Mouse (Mus musculus): ENCODE data around the gene Coro6. TPM values are rescaled to one million over a fixed set of nuclear protein-coding genes. Genes with fewer than 3 reads are reported as not detected.
A peak's percentile ranks its signal among the peaks of the same experiment; 100 is the strongest.

Gene Coro6
- 0.10 and 0.15 TPM in 2 replicates for polyA plus RNA-seq (2012; rRNA removed)
- 0.08 and 0.19 TPM in 2 replicates for polyA plus RNA-seq (2014; fragmentation: Nextera tagmentation; extraction: Ambion mirVana)

- no peaks in the 10 kb centered on the region for H3K9me3 ChIP-seq (ENCODE audit: control insufficient read depth, low read length)
- H3K27ac ChIP-seq: no peak within 1 kb of the TSS
- H3K4me3 ChIP-seq (ENCODE audit: insufficient read depth in 1 of 2, low read depth in 2 of 2, low read length in 2 of 2): peak within 1 kb of the TSS; percentile 47 to 54
- no peaks in the 10 kb centered on the region for H3K4me1 ChIP-seq (replicated peaks; ENCODE audit: control insufficient read depth in 2 of 2, insufficient read depth in 2 of 2, low read length in 1 of 2)
- WGBS (ENCODE audit: insufficient replicate concordance): under 1% methylated on average over 66 of the region's 73 CpGs
- peaks cover 57% of the 10 kb centered on the region for H3K27me3 ChIP-seq (ENCODE audit: control insufficient read depth, insufficient read depth, low read length)
- DNase-seq (ENCODE audit: low read depth in 3 of 3, low spot score in 3 of 3): no peak
- TF ChIP-seq EP300 (IDR thresholded peaks at IDR 0.05; ENCODE audit: low read depth) (no peak), CTCF (IDR thresholded peaks at IDR 0.05; ENCODE audit: low read depth) (no peak)
- no peaks in the 10 kb centered on the region for H3K36me3 ChIP-seq (replicated peaks; ENCODE audit: control insufficient read depth, insufficient read depth, low read depth)
- H3K4me2 ChIP-seq (ENCODE audit: low read depth): peak within 1 kb of the TSS; percentile 72
- no peak within 1 kb of the TSS; the same call in 1 of the 2 replicates for H3K9ac ChIP-seq (replicated peaks)
- ATAC-seq (ENCODE audit: insufficient read depth): 0 out of 2 replicates have a peak, but pooled peaks have one; percentile 26
Measured at GRCm38 (mm10) chr11:77462283-77463100, at the start of gene Coro6. TSS of gene Coro6 (plus strand) at chr11:77462411.

- TF ChIP-seq CTCF (IDR thresholded peaks at IDR 0.05; ENCODE audit: low read depth) (no peak), EP300 (IDR thresholded peaks at IDR 0.05; ENCODE audit: low read depth) (no peak)
- no peak overlapping the region for H3K9ac ChIP-seq (replicated peaks)
- DNase-seq (ENCODE audit: low read depth in 3 of 3, low spot score in 3 of 3): no peak
- no peaks in the 10 kb centered on the region for H3K9me3 ChIP-seq (ENCODE audit: control insufficient read depth, low read length)
- H3K27me3 ChIP-seq (ENCODE audit: control insufficient read depth, insufficient read depth, low read length): no peaks in the 10 kb centered on the region
- no peaks in the 10 kb centered on the region for H3K36me3 ChIP-seq (replicated peaks; ENCODE audit: control insufficient read depth, insufficient read depth, low read depth)
- no peak for ATAC-seq (ENCODE audit: insufficient read depth)
- H3K4me3 ChIP-seq (ENCODE audit: insufficient read depth in 1 of 2, low read depth in 2 of 2, low read length in 2 of 2): no peak overlapping the region
- H3K27ac ChIP-seq: no peak overlapping the region
- H3K4me2 ChIP-seq (ENCODE audit: low read depth): no peak overlapping the region
- WGBS (ENCODE audit: insufficient replicate concordance): 52% methylated on average over 2 of the region's 2 CpGs
- H3K4me1 ChIP-seq (replicated peaks; ENCODE audit: control insufficient read depth in 2 of 2, insufficient read depth in 2 of 2, low read length in 1 of 2): peaks cover 5 to 12% of the 10 kb centered on the region in 2 experiments; a peak in 3 of 4 replicates
Measured at GRCm38 (mm10) chr11:77414141-77414839, 47.9 kb upstream of the Coro6 start.

GRCm38 (mm10) chr11:77416212-77417000 is 45.8 kb upstream of the Coro6 start:
- Histone ChIP-seq H3K4me3 (ENCODE audit: insufficient read depth in 1 of 2, low read depth in 2 of 2, low read length in 2 of 2) (no peak overlapping the region), H3K4me1 (replicated peaks; ENCODE audit: control insufficient read depth in 2 of 2, insufficient read depth in 2 of 2, low read length in 1 of 2) (peaks cover 0 to 4% of the 10 kb centered on the region in 2 experiments; a peak in 2 of 4 replicates), H3K4me2 (ENCODE audit: low read depth) (no peak overlapping the region), H3K27me3 (ENCODE audit: control insufficient read depth, insufficient read depth, low read length) (no peaks in the 10 kb centered on the region), H3K27ac (no peak overlapping the region), H3K9me3 (ENCODE audit: control insufficient read depth, low read length) (no peaks in the 10 kb centered on the region), H3K36me3 (replicated peaks; ENCODE audit: control insufficient read depth, insufficient read depth, low read depth) (peaks cover 3% of the 10 kb centered on the region; the same call in 1 of the 2 replicates), H3K9ac (replicated peaks) (no peak overlapping the region)
- no peak for ATAC-seq (ENCODE audit: insufficient read depth)
- DNase-seq (ENCODE audit: low read depth in 3 of 3, low spot score in 3 of 3): no peak
- no peak for TF ChIP-seq EP300 (IDR thresholded peaks at IDR 0.05; ENCODE audit: low read depth)
- no peak for TF ChIP-seq CTCF (IDR thresholded peaks at IDR 0.05; ENCODE audit: low read depth)
- 66% methylated on average over 4 of the region's 4 CpGs for WGBS (ENCODE audit: insufficient replicate concordance)

GRCm38 (mm10) chr11:77418021-77418420 is 44.2 kb upstream of the Coro6 start:
- Histone ChIP-seq H3K27ac (no peak overlapping the region), H3K36me3 (replicated peaks; ENCODE audit: control insufficient read depth, insufficient read depth, low read depth) (peaks cover 6% of the 10 kb centered on the region), H3K4me3 (ENCODE audit: insufficient read depth in 1 of 2, low read depth in 2 of 2, low read length in 2 of 2) (no peak overlapping the region), H3K4me1 (replicated peaks; ENCODE audit: control insufficient read depth in 2 of 2, insufficient read depth in 2 of 2, low read length in 1 of 2) (peaks cover 10 to 11% of the 10 kb centered on the region in 2 experiments), H3K4me2 (ENCODE audit: low read depth) (no peak overlapping the region), H3K9ac (replicated peaks) (no peak overlapping the region), H3K27me3 (ENCODE audit: control insufficient read depth, insufficient read depth, low read length) (no peaks in the 10 kb centered on the region), H3K9me3 (ENCODE audit: control insufficient read depth, low read length) (no peaks in the 10 kb centered on the region)
- no peak for ATAC-seq (ENCODE audit: insufficient read depth)
- TF ChIP-seq CTCF (IDR thresholded peaks at IDR 0.05; ENCODE audit: low read depth): no peak
- no peak for TF ChIP-seq EP300 (IDR thresholded peaks at IDR 0.05; ENCODE audit: low read depth)
- DNase-seq (ENCODE audit: low read depth in 3 of 3, low spot score in 3 of 3): no peak
- WGBS (ENCODE audit: insufficient replicate concordance): 90% methylated on average over 4 of the region's 4 CpGs
